Mouse (Mus musculus): ENCODE results near the gene Ciapin1.

Ciapin1 gene

DNA sequence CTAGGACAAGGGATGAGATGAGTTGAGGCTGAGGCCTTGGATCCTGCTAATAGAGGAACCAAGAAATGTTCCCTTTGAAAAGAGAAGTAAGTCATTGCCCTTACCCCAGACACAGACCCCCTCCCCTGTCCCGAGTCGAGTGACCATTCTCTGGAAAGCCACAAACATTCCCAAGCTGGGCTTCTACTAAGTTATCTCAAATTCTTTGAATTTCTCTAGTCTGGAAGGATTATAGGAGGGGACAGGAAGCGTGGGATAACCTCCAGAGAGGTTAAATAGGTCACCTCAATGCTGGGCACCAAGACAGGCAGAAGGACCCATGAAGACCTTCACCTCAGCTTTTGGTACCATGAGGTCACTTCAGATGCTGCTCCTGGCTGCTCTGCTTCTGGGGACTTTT lies 28.0 kb downstream of the Ciapin1 start, which contains the start of gene Ccl17:
Gene Ccl17, plus strand, starts transcription at position 301 of the 400 bp plus-strand sequence.
- DNase-seq (ENCODE audit: low spot score in 2 of 2): no peak

DNA sequence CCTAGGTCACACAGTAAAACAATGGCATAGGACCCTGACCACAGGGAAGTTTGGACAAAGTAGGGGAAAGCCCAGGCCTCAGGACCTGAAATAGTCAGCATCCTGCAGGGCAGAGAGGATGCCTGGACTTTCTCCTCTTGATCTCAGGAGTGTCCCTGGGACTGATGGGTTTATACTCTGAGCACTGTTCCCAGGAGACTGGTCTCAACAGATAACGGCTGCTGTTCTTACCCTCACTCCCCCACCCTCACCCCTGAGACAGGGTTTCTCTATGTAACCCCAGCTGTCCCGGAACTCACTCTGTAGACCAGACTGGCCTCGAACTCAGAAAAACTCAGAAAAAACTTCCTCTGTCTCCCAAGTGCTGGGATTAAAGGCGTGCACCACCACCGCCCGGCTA lies 29.8 kb downstream of the Ciapin1 start:
- DNase-seq (ENCODE audit: low spot score in 2 of 2): no peak

GRCm38 (mm10) chr8:94807506-94807905 lies 30.7 kb downstream of the Ciapin1 start:
- DNase-seq (ENCODE audit: low spot score in 2 of 2): no peak

- no peak for DNase-seq (ENCODE audit: low spot score in 2 of 2)
These were observed 32.3 kb downstream of the Ciapin1 start for GRCm38 (mm10) chr8:94805811-94806210.

- no peak for DNase-seq (ENCODE audit: low spot score in 2 of 2)
These were observed 33.4 kb downstream of the Ciapin1 start for GRCm38 (mm10) chr8:94804546-94805340.

DNA sequence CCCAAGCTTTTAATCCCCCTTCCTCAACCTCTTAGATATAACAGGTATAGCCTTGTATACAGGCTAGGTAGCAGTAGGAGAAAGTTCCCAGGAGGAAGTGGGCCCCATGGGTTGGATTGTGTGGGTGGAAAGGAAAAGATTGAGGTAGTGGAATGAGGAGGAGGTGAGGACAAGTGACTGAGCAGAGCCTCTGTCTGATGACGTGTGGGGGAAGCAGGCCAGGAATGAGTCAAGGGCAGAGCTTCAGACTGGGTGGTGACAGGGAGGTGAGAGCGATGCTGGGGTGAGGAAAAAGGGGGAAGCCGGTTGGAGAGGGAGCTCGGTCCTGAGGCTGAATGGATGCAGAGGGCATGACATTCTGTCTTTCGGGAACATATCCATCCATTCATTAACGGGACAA lies 34.6 kb downstream of the Ciapin1 start:
- no peak for DNase-seq (ENCODE audit: low spot score in 2 of 2)

- DNase-seq (ENCODE audit: low spot score in 2 of 2): no peak
These were observed 35.8 kb downstream of the Ciapin1 start for GRCm38 (mm10) chr8:94802375-94802774.

DNA sequence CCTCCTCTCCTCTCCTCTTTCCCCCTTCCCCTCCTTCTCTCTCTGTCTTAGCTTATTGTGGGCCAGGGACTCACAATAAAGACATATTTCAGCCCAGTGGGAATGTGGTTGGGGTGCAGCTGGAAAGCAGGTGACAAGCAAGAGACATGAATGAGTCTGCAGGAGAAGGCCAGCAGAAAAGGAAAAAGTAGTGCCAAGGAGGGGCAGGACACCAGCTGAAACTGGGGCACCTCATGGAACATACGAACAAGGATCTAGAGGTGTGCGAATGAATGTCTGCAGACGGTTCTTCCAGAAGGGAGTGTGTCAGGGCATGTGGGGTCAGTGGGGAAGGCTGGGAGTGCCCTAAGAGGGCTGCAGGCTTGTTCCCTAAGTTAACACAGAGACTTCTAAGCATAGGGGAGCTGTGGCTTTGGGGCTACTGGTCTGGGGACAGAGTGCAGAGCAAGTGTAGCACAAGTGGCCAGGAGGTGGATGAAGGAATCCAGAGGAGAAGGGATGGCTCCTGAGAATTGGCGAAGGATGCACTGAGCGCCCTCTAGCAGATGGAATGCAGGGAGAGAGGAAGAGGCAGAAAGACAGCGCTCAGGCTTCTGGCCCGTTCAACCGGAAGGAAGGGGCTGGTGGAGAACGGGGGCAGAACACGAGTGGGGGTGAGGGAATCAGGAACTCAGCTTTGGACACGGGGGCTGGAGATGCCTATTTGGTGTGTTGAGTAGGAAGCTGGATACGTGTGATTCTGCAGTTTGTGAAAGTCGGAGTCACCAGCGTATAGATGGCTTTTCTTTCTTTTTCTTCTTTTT lies 36.7 kb downstream of the Ciapin1 start:
- peak in 1 of 2 experiments; percentile 54 for DNase-seq (ENCODE audit: low spot score in 2 of 2)

DNA sequence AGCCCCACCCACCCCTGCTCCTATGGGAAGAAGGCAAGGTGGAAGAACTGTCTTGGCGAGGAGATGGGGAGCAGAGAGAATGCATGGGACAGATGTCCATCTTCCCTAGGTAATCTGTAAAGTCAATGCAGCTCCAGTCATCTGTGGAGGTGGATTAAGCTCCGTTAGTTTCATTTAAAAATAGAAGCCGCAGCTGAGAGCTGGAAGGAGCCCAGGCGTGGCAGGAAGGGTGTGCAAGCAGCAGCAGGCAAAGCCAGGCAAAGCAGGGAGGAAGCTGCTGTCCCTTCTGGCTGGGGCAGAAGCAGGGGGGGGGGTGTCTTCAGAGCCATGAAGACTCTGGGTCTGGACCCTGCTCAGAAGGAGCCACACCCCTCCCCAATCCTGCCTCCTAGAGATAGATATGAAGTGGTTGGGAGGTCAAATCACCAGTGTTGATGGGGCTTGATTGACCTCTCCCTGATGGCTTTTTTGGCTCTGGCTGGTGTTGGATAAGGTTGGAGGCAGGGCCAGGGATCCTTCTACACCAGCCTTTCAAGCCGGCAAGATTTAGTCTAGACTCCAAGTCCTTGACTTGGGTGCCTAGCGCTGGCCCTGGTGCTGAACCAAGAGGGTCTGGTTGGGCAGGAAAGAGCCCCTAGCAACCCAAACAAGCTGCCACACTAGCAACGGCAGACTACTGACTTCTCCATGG lies 37.7 kb downstream of the Ciapin1 start:
- DNase-seq (ENCODE audit: low spot score in 2 of 2): no peak

DNA sequence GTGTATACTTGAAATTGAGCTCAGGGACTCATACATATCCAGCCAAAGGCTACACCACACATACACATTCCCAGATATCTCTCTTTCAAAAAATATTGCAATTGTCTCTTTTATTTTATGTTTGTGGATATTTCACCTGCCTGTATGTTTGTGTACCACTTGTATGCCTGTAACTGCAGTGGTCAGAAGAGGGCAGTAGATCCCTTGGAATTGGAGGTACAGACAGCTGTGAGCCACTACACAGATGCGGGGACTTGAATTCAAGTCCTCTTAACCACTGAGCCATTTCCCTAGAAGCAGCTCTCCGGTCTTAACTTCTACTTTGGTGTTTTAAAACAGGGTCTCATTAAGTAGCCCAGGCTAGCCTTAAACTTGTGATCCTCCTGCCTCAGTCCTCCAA lies 43.4 kb downstream of the Ciapin1 start:
- DNase-seq (ENCODE audit: low spot score in 2 of 2): no peak

- no peak for DNase-seq (ENCODE audit: low spot score in 2 of 2)
These were observed 43.8 kb downstream of the Ciapin1 start for GRCm38 (mm10) chr8:94794368-94794767.

GRCm38 (mm10) chr8:94789256-94789955 lies 48.8 kb downstream of the Ciapin1 start:
- no peak for DNase-seq (ENCODE audit: low spot score in 2 of 2)

- no peak for DNase-seq (ENCODE audit: low spot score in 2 of 2)
These were observed 50.3 kb downstream of the Ciapin1 start for GRCm38 (mm10) chr8:94787524-94788501.

- no peak for DNase-seq (ENCODE audit: low spot score in 2 of 2)
These were observed 52.1 kb downstream of the Ciapin1 start for GRCm38 (mm10) chr8:94785995-94786595.

DNA sequence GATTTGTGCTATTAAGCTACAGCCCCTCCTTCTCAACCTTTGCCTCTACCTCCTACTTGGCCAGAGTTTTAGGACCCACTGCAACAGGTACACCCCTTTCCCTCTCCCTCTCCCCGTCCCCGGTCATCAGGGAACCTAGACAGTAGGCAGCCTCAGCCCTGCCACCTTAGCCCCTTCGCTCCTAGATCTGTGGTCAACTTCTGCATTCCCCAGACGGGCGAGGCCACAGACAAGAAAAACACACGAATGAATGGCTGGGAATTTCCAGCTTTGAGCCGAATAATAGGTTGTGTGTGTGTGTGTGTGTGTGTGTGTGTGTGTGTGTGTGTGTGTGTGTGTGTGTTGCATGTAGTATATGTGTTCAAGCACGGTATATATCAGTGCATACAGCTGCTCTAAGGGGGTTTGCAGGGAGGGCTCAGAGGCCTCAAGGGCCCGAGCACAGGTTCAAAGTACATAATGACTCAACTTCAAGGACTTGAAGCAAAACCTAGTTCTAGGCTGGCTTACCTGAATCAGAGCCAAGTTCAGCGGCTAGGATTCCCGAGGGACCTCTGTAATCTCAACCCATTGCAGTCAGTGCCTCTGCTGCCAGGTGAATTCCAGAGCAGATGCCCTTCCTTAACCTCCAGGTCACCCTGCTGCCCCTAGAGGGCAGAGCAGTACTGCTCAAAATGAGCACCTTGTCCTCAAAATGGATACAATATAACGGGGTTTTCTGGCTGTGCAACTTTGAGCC lies 52.7 kb downstream of the Ciapin1 start:
- no peak for DNase-seq (ENCODE audit: low spot score in 2 of 2)

GRCm38 (mm10) chr8:94783890-94784289 lies 54.3 kb downstream of the Ciapin1 start:
- DNase-seq (ENCODE audit: low spot score in 2 of 2): no peak

DNA sequence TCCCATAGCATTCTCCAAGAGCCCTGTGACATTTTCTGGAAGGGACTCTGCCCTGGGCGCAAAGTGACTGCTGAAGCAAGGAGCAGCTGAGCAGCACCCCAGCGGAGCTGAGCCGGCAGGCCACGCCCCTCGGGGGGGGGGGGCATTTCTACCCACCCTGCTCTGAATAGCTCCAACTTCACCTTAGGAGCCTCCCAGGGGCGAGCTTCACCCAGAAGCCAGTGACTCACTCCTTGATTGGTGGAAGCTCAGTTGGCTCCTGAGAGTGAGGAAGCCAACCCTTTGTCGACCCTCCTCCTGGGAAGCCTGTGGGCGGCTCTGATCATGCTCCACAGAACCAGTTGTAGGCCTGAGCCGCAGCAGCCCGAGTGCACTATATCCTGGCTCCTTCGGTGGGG lies 56.3 kb downstream of the Ciapin1 start:
- DNase-seq (ENCODE audit: low spot score in 2 of 2): no peak

DNA sequence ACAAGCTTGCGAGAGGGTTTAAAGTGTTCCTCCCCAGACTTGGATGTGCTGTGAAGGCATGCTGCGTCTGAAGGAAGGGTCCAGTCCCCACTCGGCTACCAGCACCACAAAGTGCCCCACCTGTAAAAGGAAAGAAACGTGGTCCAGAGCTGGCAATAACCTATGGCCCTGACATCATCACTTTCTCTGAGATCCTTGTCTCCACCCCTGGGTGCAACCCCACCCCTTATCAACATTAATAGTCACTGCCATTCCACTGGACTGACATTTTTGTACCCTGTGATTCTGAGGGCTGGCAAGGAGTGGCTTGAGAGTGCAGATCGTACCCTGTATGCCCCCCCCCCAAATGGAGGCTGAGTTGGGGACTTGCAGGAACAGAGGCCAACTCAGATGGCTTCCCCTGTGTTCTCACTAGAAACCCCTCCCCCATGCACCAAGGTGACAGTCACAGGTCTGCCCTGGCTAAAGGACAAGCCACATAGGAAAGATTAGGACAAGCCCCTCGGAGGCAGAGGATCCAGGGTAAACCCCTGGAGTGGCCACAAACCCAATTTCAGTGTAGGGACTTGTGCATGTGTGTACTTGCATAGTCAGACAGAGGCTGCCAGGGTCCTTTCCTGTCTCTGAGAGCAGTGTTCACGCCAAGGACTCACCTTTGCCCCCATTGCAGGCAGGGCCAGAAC lies 56.9 kb downstream of the Ciapin1 start:
- DNase-seq (ENCODE audit: low spot score in 2 of 2): no peak

Measured in frontal cortex, postnatal 25 days (tissue).